Mouse (Mus musculus): ENCODE measurements at regions not wholly inside any gene's neighbourhood (a gene's known extent, or its start where the extent isn't known, plus 50 kb on each side); places are given as distances from the start of the nearest gene placed in this dataset.

GRCm38 (mm10) chr4:142860441-142860840 lies 352.4 kb downstream of the Prdm2 start:
- DNase-seq = no peak

GRCm38 (mm10) chr4:142856626-142857025 lies 356.2 kb downstream of the Prdm2 start:
- DNase-seq = peak; percentile 13

GRCm38 (mm10) chr4:142855635-142856034 lies 357.2 kb downstream of the Prdm2 start:
- DNase-seq = no peak

GRCm38 (mm10) chr4:142853924-142854323 lies 358.9 kb downstream of the Prdm2 start:
- no peak for DNase-seq

- DNase-seq = no peak
Observed at GRCm38 (mm10) chr4:142845066-142845696, 367.6 kb downstream of the Prdm2 start.

GRCm38 (mm10) chr4:142839540-142839939 lies 373.3 kb downstream of the Prdm2 start:
- DNase-seq = no peak

GRCm38 (mm10) chr4:142838363-142838964 lies 374.3 kb downstream of the Prdm2 start:
- DNase-seq = no peak

GRCm38 (mm10) chr4:142837636-142838035 lies 375.2 kb downstream of the Prdm2 start:
- DNase-seq = no peak

- no peak for DNase-seq
Observed at GRCm38 (mm10) chr4:142829711-142830110, 383.1 kb downstream of the Prdm2 start.

GRCm38 (mm10) chr4:142828969-142829368 lies 383.8 kb downstream of the Prdm2 start:
- no peak for DNase-seq

GRCm38 (mm10) chr4:142826250-142826893 lies 386.4 kb downstream of the Prdm2 start:
- no peak for DNase-seq

- DNase-seq = no peak
Observed at GRCm38 (mm10) chr4:142825786-142826185, 387.0 kb downstream of the Prdm2 start.

- DNase-seq = no peak
Observed at GRCm38 (mm10) chr4:142818440-142818839, 394.4 kb downstream of the Prdm2 start.

GRCm38 (mm10) chr4:142816986-142817385 lies 395.8 kb downstream of the Prdm2 start:
- no peak for DNase-seq

GRCm38 (mm10) chr4:142803819-142804218 lies 409.0 kb downstream of the Prdm2 start:
- no peak for DNase-seq

GRCm38 (mm10) chr4:142799291-142799690 lies 413.5 kb downstream of the Prdm2 start:
- DNase-seq = no peak

- DNase-seq = no peak
Observed at GRCm38 (mm10) chr4:142798834-142799233, 414.0 kb downstream of the Prdm2 start.

GRCm38 (mm10) chr4:142792606-142792970 lies 420.2 kb downstream of the Prdm2 start:
- DNase-seq = no peak

GRCm38 (mm10) chr4:142791823-142792605 lies 420.8 kb downstream of the Prdm2 start:
- no peak for DNase-seq

GRCm38 (mm10) chr4:142789048-142789447 lies 423.7 kb downstream of the Prdm2 start:
- DNase-seq = no peak

- no peak for DNase-seq
Observed at GRCm38 (mm10) chr4:142785386-142785785, 427.4 kb downstream of the Prdm2 start.

GRCm38 (mm10) chr4:142776711-142777411 lies 435.9 kb downstream of the Prdm2 start:
- DNase-seq = no peak

GRCm38 (mm10) chr4:142775023-142775422 lies 437.8 kb downstream of the Prdm2 start:
- no peak for DNase-seq
